Mouse (Mus musculus) spleen, adult 2 months (tissue): ENCODE data around the gene Slmap. TPM values are rescaled to one million over a fixed set of nuclear protein-coding genes. Genes with fewer than 3 reads are reported as not detected.

Source experiments
- DNase-seq, 2 experiments: peaks; one replicate each; pipeline versions ENCODE4 v3.0.0 to v3.0.0-alpha.2; 2012 to 2021; ENCODE audit warnings: low spot score in 2 of 2, low read depth in 1 of 2
- H3K27ac ChIP-seq: fragments of 200-500 bp; 2 replicates; pipeline ENCODE4 v1.5.1; 2012; ENCODE audit warnings: low read length, inconsistent platforms; ENCODE audit not compliant: insufficient read depth
- H3K27me3 ChIP-seq: fragments of 200-500 bp; 2 replicates; pipeline ENCODE4 v1.6.1; 2012; ENCODE audit warnings: mild to moderate bottlenecking, moderate library complexity, low read length, inconsistent platforms; ENCODE audit not compliant: control insufficient read depth, insufficient read depth
- H3K36me3 ChIP-seq: fragments of 200-500 bp; 2 replicates; pipeline ENCODE4 v1.6.1; 2012; ENCODE audit warnings: mild to moderate bottlenecking, low read length, inconsistent platforms; ENCODE audit not compliant: control insufficient read depth, insufficient read depth
- H3K4me1 ChIP-seq: fragments of 200-500 bp; 2 replicates; pipeline ENCODE4 v1.6.1; 2011; ENCODE audit warnings: inconsistent platforms; ENCODE audit not compliant: control insufficient read depth, insufficient read depth, insufficient read length
- H3K4me3 ChIP-seq: fragments of 200-500 bp; 2 replicates; pipeline ENCODE4 v1.5.1; 2011; ENCODE audit warnings: mild to moderate bottlenecking, inconsistent platforms; ENCODE audit not compliant: insufficient read depth, insufficient read length; ENCODE audit errors: extremely low read depth
- CTCF ChIP-seq: fragments of 200-500 bp; IDR thresholded peaks from 2 replicates; pipeline ENCODE4 v1.5.1; 2011; ENCODE audit warnings: mild to moderate bottlenecking, inconsistent platforms; ENCODE audit not compliant: insufficient read depth, insufficient read length, insufficient replicate concordance; ENCODE audit errors: extremely low read depth
- POLR2A ChIP-seq: fragments of 200-500 bp; IDR thresholded peaks from 2 replicates; pipeline ENCODE4 v1.6.1; 2011; ENCODE audit warnings: low read depth, low read length, inconsistent platforms
- WGBS: fragments of 180-500 bp; shearing (Covaris S2); methylation state at CpG from one replicate; pipeline ENCODE4 v1.1.7; 2018; 5-methylcytosine and 5-hydroxymethylcytosine counted together
- polyA plus RNA-seq: library from polyadenylated mRNA; depleted of rRNA; stranded (reverse); fragments of >200 nt; gene quantifications from 2 replicates; pipeline ENCODE4 v1.2.3, GENCODE M21; 2012

Gene Slmap
- polyA plus RNA-seq, 1 experiment, result 9.3 TPM

DNA sequence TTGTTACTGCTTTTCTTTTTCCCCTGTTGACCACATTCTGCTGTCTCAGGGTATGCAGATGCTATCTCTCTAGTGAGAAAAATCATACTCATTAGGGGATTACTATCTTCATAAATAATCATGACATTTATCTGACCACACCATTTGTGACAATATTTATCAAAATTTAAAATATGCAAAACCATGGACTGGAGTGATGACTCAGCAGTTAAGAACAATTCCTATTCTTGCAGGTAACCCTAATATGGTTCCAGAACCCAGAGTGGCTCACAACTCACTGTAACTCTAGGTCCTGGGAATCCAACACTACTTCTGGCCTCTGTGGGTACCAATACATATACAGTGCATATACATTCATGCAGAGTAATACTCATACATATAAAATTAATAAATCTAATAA lies 94.7 kb downstream of the Slmap start:
- H3K4me3 ChIP-seq, result no peak overlapping the region
- no peak overlapping the region for H3K27ac ChIP-seq
- no peak for DNase-seq
- no peaks in the 10 kb centered on the region for H3K27me3 ChIP-seq
- no peaks in the 10 kb centered on the region for H3K4me1 ChIP-seq
- peaks cover 5% of the 10 kb centered on the region for H3K36me3 ChIP-seq
- TF ChIP-seq POLR2A (no peak), CTCF (no peak)

- 75% methylated on average over 2 of the region's 2 CpGs for WGBS
- Histone ChIP-seq H3K4me1 (no peaks in the 10 kb centered on the region), H3K27me3 (no peaks in the 10 kb centered on the region), H3K4me3 (no peak overlapping the region), H3K36me3 (peaks cover 4% of the 10 kb centered on the region), H3K27ac (no peak overlapping the region)
- no peak for TF ChIP-seq CTCF
- TF ChIP-seq POLR2A, result no peak
- DNase-seq, result no peak
Observed at GRCm38 (mm10) chr14:26437771-26438170, 97.0 kb downstream of the Slmap start.

DNA sequence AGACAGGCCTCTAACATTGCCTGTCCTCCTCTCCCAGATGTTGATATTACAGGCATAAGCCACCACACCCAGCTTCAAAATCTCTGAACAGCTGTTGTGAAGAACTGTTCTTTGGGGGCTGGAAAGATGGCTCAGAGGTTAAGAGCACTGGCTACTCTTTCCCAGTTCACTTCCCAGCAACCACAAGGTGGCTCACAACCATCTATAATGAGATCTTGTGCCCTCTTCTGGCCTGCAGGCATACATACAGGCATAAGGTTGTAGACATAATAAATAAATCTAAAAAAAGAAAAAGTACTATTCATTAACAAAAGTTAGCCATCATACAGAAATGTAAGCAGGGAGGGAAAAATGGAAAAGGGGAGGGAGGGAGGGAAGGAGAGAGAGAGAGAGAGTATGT lies 98.4 kb downstream of the Slmap start:
- DNase-seq, result no peak
- no peak overlapping the region for H3K4me3 ChIP-seq
- H3K27me3 ChIP-seq, result no peaks in the 10 kb centered on the region
- TF ChIP-seq POLR2A, result no peak
- TF ChIP-seq CTCF, result no peak
- no peak overlapping the region for H3K27ac ChIP-seq
- peaks cover 4% of the 10 kb centered on the region for H3K36me3 ChIP-seq
- H3K4me1 ChIP-seq, result no peaks in the 10 kb centered on the region

- peaks cover 10% of the 10 kb centered on the region for H3K36me3 ChIP-seq
- no peak overlapping the region for H3K27ac ChIP-seq
- no peaks in the 10 kb centered on the region for H3K4me1 ChIP-seq
- WGBS, result 85% methylated on average over 2 of the region's 2 CpGs
- H3K4me3 ChIP-seq, result no peak overlapping the region
- no peaks in the 10 kb centered on the region for H3K27me3 ChIP-seq
- no peak for DNase-seq
- no peak for TF ChIP-seq POLR2A
Observed at GRCm38 (mm10) chr14:26432320-26432719, 102.4 kb downstream of the Slmap start.

- Histone ChIP-seq H3K4me1 (no peaks in the 10 kb centered on the region), H3K36me3 (peaks cover 12% of the 10 kb centered on the region), H3K27ac (no peak overlapping the region), H3K27me3 (no peaks in the 10 kb centered on the region), H3K4me3 (no peak overlapping the region)
- TF ChIP-seq CTCF (no peak), POLR2A (no peak)
- no peak for DNase-seq
- WGBS, result 97% methylated on average over 2 of the region's 2 CpGs
Observed at GRCm38 (mm10) chr14:26431919-26432318, 102.8 kb downstream of the Slmap start.

- Histone ChIP-seq H3K27ac (no peak overlapping the region), H3K4me3 (no peak overlapping the region), H3K4me1 (no peaks in the 10 kb centered on the region), H3K27me3 (no peaks in the 10 kb centered on the region), H3K36me3 (peaks cover 27% of the 10 kb centered on the region)
- 80% methylated on average over 2 of the region's 2 CpGs for WGBS
- no peak for DNase-seq
- no peak for TF ChIP-seq CTCF
- no peak for TF ChIP-seq POLR2A
Observed at GRCm38 (mm10) chr14:26420231-26420630, 114.5 kb downstream of the Slmap start.

DNA sequence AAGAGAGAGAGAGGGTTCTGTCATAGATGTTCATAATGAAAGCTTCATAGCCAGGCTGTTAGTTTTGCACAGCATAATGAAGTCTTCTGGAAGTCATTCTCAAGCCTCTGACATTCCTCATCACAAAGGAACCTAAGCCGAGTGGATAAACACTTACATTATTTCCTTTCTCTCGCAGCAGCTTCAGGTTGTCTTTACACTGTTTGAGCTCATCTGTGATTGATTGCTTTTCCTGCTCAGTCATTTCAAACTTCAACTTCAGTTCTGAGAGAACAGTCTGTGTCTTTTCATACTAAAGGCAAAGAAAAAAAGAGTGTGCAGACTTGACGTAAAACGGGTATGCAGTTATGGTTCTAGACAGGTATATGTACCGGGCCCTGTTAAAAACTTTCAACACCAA lies 116.8 kb downstream of the Slmap start:
- Histone ChIP-seq H3K36me3 (peaks cover 26% of the 10 kb centered on the region), H3K27me3 (no peaks in the 10 kb centered on the region), H3K27ac (no peak overlapping the region), H3K4me3 (no peak overlapping the region), H3K4me1 (no peaks in the 10 kb centered on the region)
- TF ChIP-seq CTCF (no peak), POLR2A (no peak)
- WGBS, result 94% methylated on average over 5 of the region's 5 CpGs
- DNase-seq, result no peak
